Mouse (Mus musculus): ENCODE measurements at regions not wholly inside any gene's neighbourhood (a gene's known extent, or its start where the extent isn't known, plus 50 kb on each side); places are given as distances from the start of the nearest gene placed in this dataset.

GRCm38 (mm10) chr10:67427220-67427619 is 108.1 kb upstream of the Egr2 start:
- TF ChIP-seq CTCF (IDR thresholded peaks at IDR 0.05) (no peak), EP300 (IDR thresholded peaks at IDR 0.05) (no peak)
